Mouse (Mus musculus) heart, postnatal 0 days (tissue): ENCODE measurements at regions not wholly inside any gene's neighbourhood (a gene's known extent, or its start where the extent isn't known, plus 50 kb on each side); places are given as distances from the start of the nearest gene placed in this dataset.

Source experiments
- ATAC-seq: fragments of 200-750 bp; cut with Nextera tagmentation; 2 replicates; pipeline ENCODE4 v1.8.0; 2017; ENCODE audit warnings: low read depth, moderate number of reproducible peaks, moderate library complexity; ENCODE audit not compliant: insufficient read depth
- DNase-seq: peaks from one replicate; pipeline ENCODE4 v3.0.0-alpha.2; 2016; ENCODE audit warnings: low spot score
- H3K27ac ChIP-seq: fragments of 300-500 bp; sonication (generic); 2 replicates; pipeline ENCODE4 v1.5.1; 2014; ENCODE audit warnings: low read depth, mild to moderate bottlenecking
- H3K27me3 ChIP-seq: fragments of 300-500 bp; sonication (generic); 2 replicates; pipeline ENCODE4 v1.6.1; 2014; ENCODE audit warnings: low read length, mixed read lengths; ENCODE audit not compliant: control insufficient read depth, insufficient read depth
- H3K36me3 ChIP-seq: fragments of 300-500 bp; sonication (generic); replicated peaks from 2 replicates; pipeline ENCODE4 v1.6.1; 2014; ENCODE audit warnings: low read length, mixed read lengths; ENCODE audit not compliant: control insufficient read depth, insufficient read depth
- H3K4me1 ChIP-seq: fragments of 300-500 bp; sonication (generic); 2 replicates; pipeline ENCODE4 v1.6.1; 2014; ENCODE audit warnings: antibody characterized with exemption; ENCODE audit not compliant: control insufficient read depth, insufficient read depth
- H3K4me2 ChIP-seq: fragments of 300-500 bp; sonication (generic); 2 replicates; pipeline ENCODE4 v1.6.1; 2014; ENCODE audit warnings: low read depth, mild to moderate bottlenecking, low read length, moderate library complexity
- H3K4me3 ChIP-seq: fragments of 300-500 bp; sonication (generic); 2 replicates; pipeline ENCODE4 v1.5.1; 2014; ENCODE audit warnings: low read depth, low read length
- H3K9ac ChIP-seq: fragments of 300-500 bp; sonication (generic); replicated peaks from 2 replicates; pipeline ENCODE4 v1.6.1; 2014; ENCODE audit warnings: low read depth, low read length, mixed read lengths
- H3K9me3 ChIP-seq: fragments of 300-500 bp; sonication (generic); replicated peaks from 2 replicates; pipeline ENCODE4 v1.6.1; 2016; ENCODE audit warnings: low read length; ENCODE audit not compliant: control insufficient read depth
- CTCF ChIP-seq: IDR thresholded peaks from 2 replicates; pipeline ENCODE4 v1.5.1; 2016; ENCODE audit warnings: antibody characterized with exemption, control low read depth, low read depth
- EP300 ChIP-seq: IDR thresholded peaks from 2 replicates; pipeline ENCODE4 v1.6.1; 2016; ENCODE audit warnings: antibody characterized with exemption, low read depth
- WGBS: fragments of 180-500 bp; shearing (Covaris S2); extraction: QIAGEN DNeasy Blood & Tissue Kit; methylation state at CpG from one replicate; pipeline ENCODE4 v1.1.7; 2014; 5-methylcytosine and 5-hydroxymethylcytosine counted together

GRCm38 (mm10) chr14:37271015-37271933 is 136.2 kb upstream of the Ghitm start:
- Histone ChIP-seq H3K27me3 (no peaks in the 10 kb centered on the region), H3K4me1 (no peaks in the 10 kb centered on the region), H3K27ac (no peak overlapping the region), H3K4me2 (no peak overlapping the region), H3K4me3 (no peak overlapping the region), H3K9me3 (no peaks in the 10 kb centered on the region), H3K36me3 (no peaks in the 10 kb centered on the region), H3K9ac (no peak overlapping the region)
- ATAC-seq (no peak), DNase-seq (no peak)
- 43% methylated on average over 6 of the region's 6 CpGs for WGBS
- TF ChIP-seq EP300, result no peak
- TF ChIP-seq CTCF, result no peak

GRCm38 (mm10) chr14:37269920-37270319 is 134.8 kb upstream of the Ghitm start:
- H3K27me3 ChIP-seq, result no peaks in the 10 kb centered on the region
- H3K4me3 ChIP-seq, result no peak overlapping the region
- H3K9me3 ChIP-seq, result no peaks in the 10 kb centered on the region
- TF ChIP-seq CTCF (no peak), EP300 (no peak)
- H3K27ac ChIP-seq, result no peak overlapping the region
- 37% methylated on average over 2 of the region's 2 CpGs for WGBS
- ATAC-seq, result no peak
- H3K9ac ChIP-seq, result no peak overlapping the region
- H3K4me1 ChIP-seq, result no peaks in the 10 kb centered on the region
- DNase-seq, result no peak
- H3K36me3 ChIP-seq, result no peaks in the 10 kb centered on the region
- no peak overlapping the region for H3K4me2 ChIP-seq

GRCm38 (mm10) chr14:37238632-37239032 is 103.6 kb upstream of the Ghitm start:
- Histone ChIP-seq H3K4me2 (no peak overlapping the region), H3K9me3 (no peaks in the 10 kb centered on the region), H3K4me3 (no peak overlapping the region), H3K27ac (no peak overlapping the region), H3K36me3 (no peaks in the 10 kb centered on the region), H3K4me1 (no peaks in the 10 kb centered on the region), H3K27me3 (no peaks in the 10 kb centered on the region), H3K9ac (no peak overlapping the region)
- 31% methylated on average over 4 of the region's 4 CpGs for WGBS
- ATAC-seq (peak; percentile 49; the same call in 1 of the 2 replicates), DNase-seq (peak; percentile 49)
- TF ChIP-seq EP300, result no peak
- TF ChIP-seq CTCF, result peak; percentile 67

GRCm38 (mm10) chr14:37237191-37237590 is 102.1 kb upstream of the Ghitm start:
- 69% methylated on average over 5 of the region's 5 CpGs for WGBS

GRCm38 (mm10) chr14:37208256-37208655 is 73.2 kb upstream of the Ghitm start:
- H3K4me3 ChIP-seq, result no peak overlapping the region

More at GRCm38 (mm10) chr14:37237191-37237590, 102.1 kb upstream of the Ghitm start:
- TF ChIP-seq CTCF (no peak), EP300 (no peak)
- no peaks in the 10 kb centered on the region for H3K27me3 ChIP-seq
- H3K9ac ChIP-seq, result no peak overlapping the region
- no peaks in the 10 kb centered on the region for H3K9me3 ChIP-seq
- H3K4me3 ChIP-seq, result no peak overlapping the region
- ATAC-seq (no peak), DNase-seq (no peak)
- no peak overlapping the region for H3K4me2 ChIP-seq
- H3K4me1 ChIP-seq, result no peaks in the 10 kb centered on the region
- H3K36me3 ChIP-seq, result no peaks in the 10 kb centered on the region
- H3K27ac ChIP-seq, result no peak overlapping the region

GRCm38 (mm10) chr14:37189795-37190194 is 54.7 kb upstream of the Ghitm start:
- ATAC-seq (no peak), DNase-seq (no peak)
- TF ChIP-seq CTCF (no peak), EP300 (no peak)
- WGBS, result 54% methylated on average over 5 of the region's 5 CpGs
- Histone ChIP-seq H3K4me2 (no peak overlapping the region), H3K36me3 (no peaks in the 10 kb centered on the region), H3K27ac (no peak overlapping the region), H3K9ac (no peak overlapping the region), H3K4me1 (no peaks in the 10 kb centered on the region), H3K27me3 (no peaks in the 10 kb centered on the region), H3K4me3 (no peak overlapping the region), H3K9me3 (no peaks in the 10 kb centered on the region)

More at GRCm38 (mm10) chr14:37208256-37208655, 73.2 kb upstream of the Ghitm start:
- H3K4me1 ChIP-seq, result no peaks in the 10 kb centered on the region
- H3K27ac ChIP-seq, result no peak overlapping the region
- H3K9ac ChIP-seq, result no peak overlapping the region
- ATAC-seq (no peak), DNase-seq (no peak)
- no peak overlapping the region for H3K4me2 ChIP-seq
- H3K27me3 ChIP-seq, result no peaks in the 10 kb centered on the region
- no peaks in the 10 kb centered on the region for H3K9me3 ChIP-seq
- no peak for TF ChIP-seq EP300
- TF ChIP-seq CTCF, result no peak
- H3K36me3 ChIP-seq, result no peaks in the 10 kb centered on the region
